Mouse (Mus musculus) skeletal muscle tissue, postnatal 0 days (tissue): Measurements from ENCODE around the gene Olfr1100. TPM values are rescaled to one million over a fixed set of nuclear protein-coding genes. Genes with fewer than 3 reads are reported as not detected.

Experiments used
- polyA plus RNA-seq: library from polyadenylated mRNA; unstranded; fragments of >200 nt; fragmentation: Nextera tagmentation; extraction: Ambion mirVana; gene quantifications from 2 replicates; pipeline ENCODE4 v1.2.1, GENCODE M21; 2015

Gene Olfr1100
- not detected in 2 replicates for polyA plus RNA-seq

DNA sequence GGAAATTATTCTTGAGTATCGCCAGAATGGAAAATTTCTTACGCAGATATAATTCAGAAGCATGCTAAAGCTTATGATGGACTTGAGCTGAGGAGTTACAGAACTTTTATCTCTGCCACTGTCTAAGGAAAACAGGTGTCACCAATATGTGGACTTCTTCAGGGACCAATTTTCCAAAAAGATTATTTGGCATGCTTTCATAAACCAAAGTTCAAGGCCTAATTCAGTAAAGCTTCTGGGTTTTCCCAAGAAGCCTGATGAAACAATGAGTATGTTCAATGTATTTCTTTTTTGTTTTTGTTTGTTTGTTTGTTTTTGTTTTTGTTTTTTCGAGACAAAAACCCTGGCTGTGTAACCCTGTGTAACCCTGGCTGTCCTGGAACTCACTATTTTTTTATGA lies at the start of gene Olfr1100:
TSS of gene Olfr1100 (minus strand) at position 101 of the 400 bp plus-strand sequence.

DNA sequence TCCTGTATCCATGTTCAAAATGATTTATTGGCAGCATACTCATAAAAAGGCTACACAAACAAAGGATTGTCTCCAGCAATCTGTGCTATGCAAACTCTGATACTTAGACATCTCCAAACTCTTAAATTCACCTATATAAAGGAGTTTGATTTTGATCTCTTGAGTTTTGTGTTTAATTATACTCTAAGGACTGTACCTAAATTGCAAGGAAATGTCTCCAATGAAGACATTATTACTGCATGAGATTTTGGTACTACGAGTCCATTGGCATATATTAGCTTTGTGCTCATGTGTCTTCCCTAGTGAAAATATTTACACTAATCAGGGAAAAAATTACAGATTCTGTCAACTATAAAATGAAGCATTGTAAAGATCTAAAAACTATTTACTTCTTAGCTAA lies 47.2 kb upstream of the Olfr1100 start, which contains the start of gene Olfr1104:
TSS of gene Olfr1104 (minus strand) at position 101 of the 400 bp plus-strand sequence.

GRCm38 (mm10) chr2:86998098-86998497 lies 18.3 kb upstream of the Olfr1100 start, which contains the start of gene Olfr1102:
Gene Olfr1102, plus strand, starts transcription at chr2:86998398.

DNA sequence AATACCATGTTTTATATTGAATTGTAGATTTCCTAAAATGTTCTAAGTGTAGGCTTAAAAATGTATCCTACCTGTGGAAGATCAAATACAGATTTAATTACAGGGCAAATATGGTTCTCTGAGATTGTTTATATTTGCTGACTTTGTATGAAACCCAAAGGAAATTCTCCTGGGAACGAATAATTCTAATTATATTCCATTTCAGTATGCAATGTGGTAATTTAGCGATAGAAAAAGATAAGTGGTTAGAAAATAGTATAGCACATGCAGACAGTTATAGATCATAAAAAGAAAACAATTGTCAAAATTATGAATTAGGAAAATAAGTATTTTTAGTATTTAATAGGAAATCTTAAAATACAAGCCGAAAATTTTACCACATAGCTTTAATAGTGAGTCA lies 11.4 kb upstream of the Olfr1100 start, which contains the start of gene Olfr1101:
TSS of gene Olfr1101 (minus strand) at position 101 of the 400 bp plus-strand sequence.

DNA sequence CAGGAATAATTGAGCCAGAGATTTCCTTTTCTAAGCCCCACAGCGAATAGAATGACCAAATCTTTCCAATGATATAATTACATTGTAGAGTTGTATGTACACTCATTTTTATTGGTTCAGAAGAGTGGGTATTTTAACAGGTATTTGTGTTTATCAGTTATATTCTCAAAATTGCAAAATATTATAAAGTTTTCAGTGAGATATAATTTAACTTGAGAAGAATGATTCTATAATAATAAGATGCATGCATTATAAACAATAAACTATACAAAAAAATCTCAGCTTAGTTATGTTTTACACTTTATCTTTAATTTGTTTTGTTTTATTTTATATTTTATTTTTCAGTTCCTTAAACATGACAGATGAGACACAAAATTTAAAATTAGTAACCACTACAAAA lies 19.2 kb downstream of the Olfr1100 start, which contains the start of gene Olfr1099:
TSS of gene Olfr1099 (minus strand) at position 101 of the 400 bp plus-strand sequence.

Other genes with a start within 250 kb of the Olfr1100 start
- gene Olfr1089, start 246.3 kb downstream of the Olfr1100 start, polyA plus RNA-seq, result not detected in 2 replicates
- not detected in 2 replicates for gene Olfr1090, start 221.0 kb downstream of the Olfr1100 start, polyA plus RNA-seq
- not detected in 2 replicates for gene Olfr1093, start 197.5 kb downstream of the Olfr1100 start, polyA plus RNA-seq
- not detected in 2 replicates for gene Olfr141, start 169.9 kb downstream of the Olfr1100 start, polyA plus RNA-seq
- not detected in 2 replicates for gene Olfr1094, start 155.3 kb downstream of the Olfr1100 start, polyA plus RNA-seq
- gene Olfr1095, start 128.3 kb downstream of the Olfr1100 start, polyA plus RNA-seq, result not detected in 2 replicates
- not detected in 2 replicates for gene Gm13723, start 105.2 kb downstream of the Olfr1100 start, polyA plus RNA-seq
- not detected in 2 replicates for gene Olfr1097, start 87.7 kb downstream of the Olfr1100 start, polyA plus RNA-seq
- not detected in 2 replicates for gene Olfr1098, start 55.4 kb downstream of the Olfr1100 start, polyA plus RNA-seq
- gene Olfr1099, start 19.3 kb downstream of the Olfr1100 start, polyA plus RNA-seq, result not detected in 2 replicates
- gene Olfr1101, start 11.3 kb upstream of the Olfr1100 start, polyA plus RNA-seq, result not detected in 2 replicates
- gene Olfr1102, start 18.4 kb upstream of the Olfr1100 start, polyA plus RNA-seq, result not detected in 2 replicates
- gene Olfr1104, start 47.1 kb upstream of the Olfr1100 start, polyA plus RNA-seq, result not detected in 2 replicates
- gene Olfr1105, start 56.6 kb upstream of the Olfr1100 start, polyA plus RNA-seq, result not detected in 2 replicates
- not detected in 2 replicates for gene Olfr1106, start 72.3 kb upstream of the Olfr1100 start, polyA plus RNA-seq
- not detected in 2 replicates for gene Olfr1107, start 95.9 kb upstream of the Olfr1100 start, polyA plus RNA-seq
- gene Olfr1109, start 116.1 kb upstream of the Olfr1100 start, polyA plus RNA-seq, result not detected in 2 replicates
- not detected in 2 replicates for gene Olfr259, start 134.6 kb upstream of the Olfr1100 start, polyA plus RNA-seq
- gene Olfr1110, start 160.3 kb upstream of the Olfr1100 start, polyA plus RNA-seq, result not detected in 2 replicates
- not detected in 2 replicates for gene Olfr1111, start 172.7 kb upstream of the Olfr1100 start, polyA plus RNA-seq
- gene Olfr1112, start 207.8 kb upstream of the Olfr1100 start, polyA plus RNA-seq, result not detected in 2 replicates
- gene Olfr1113, start 229.0 kb upstream of the Olfr1100 start, polyA plus RNA-seq, result not detected in 2 replicates